14 mouse cellular contexts compared by ENCODE assay signal in genomic region chr15:80598750-80599149, GRCm38 (mm10). TPM values are rescaled to one million over a fixed set of nuclear protein-coding genes. Genes with fewer than 3 reads are reported as not detected.
DNase-seq lines count a peak whose midpoint lies in the region; ATAC-seq and TF ChIP-seq lines count a peak whose summit lies in the region.
"Had no signal": no experiment of that assay in that cellular context is flagged by ENCODE, and none has a peak within 500 bp of the region (broad histone marks: within the 10 kb centered on the region; RNA-seq: fewer than 3 reads in every experiment).

No protein-coding gene starts in this region.

- TF ChIP-seq POLR2A in kidney, adult 2 months (IDR thresholded peaks at IDR 0.05; ENCODE audit: low read depth, low read length): no peak
- TF ChIP-seq POLR2A in spleen, adult 2 months (IDR thresholded peaks at IDR 0.05; ENCODE audit: low read depth, low read length): no peak

- no peaks in the 10 kb centered on the region for H3K9me3 ChIP-seq in embryonic facial prominence, embryonic 12.5 days
- H3K9me3 ChIP-seq in embryonic facial prominence, embryonic 10.5 days: no peaks in the 10 kb centered on the region
- H3K9me3 ChIP-seq: hindbrain, embryonic 10.5 days had no signal

- no peak overlapping the region for H3K4me3 ChIP-seq in embryonic facial prominence, embryonic 12.5 days
- no peak overlapping the region for H3K4me3 ChIP-seq in embryonic facial prominence, embryonic 10.5 days
- H3K4me3 ChIP-seq in kidney, adult 2 months (ENCODE audit: insufficient read depth, low read depth, low read length): no peak overlapping the region
- H3K4me3 ChIP-seq in spleen, adult 2 months (ENCODE audit: extremely low read depth, insufficient read depth, insufficient read length): no peak overlapping the region
- H3K4me3 ChIP-seq: hindbrain, embryonic 10.5 days had no signal

- H3K27ac ChIP-seq in embryonic facial prominence, embryonic 12.5 days: 0 out of 2 replicates have a peak overlapping the region, but pooled peaks have one; percentile 6
- H3K27ac ChIP-seq in embryonic facial prominence, embryonic 10.5 days (replicated peaks): no peak overlapping the region
- H3K27ac ChIP-seq in kidney, adult 2 months (ENCODE audit: insufficient read depth, low read depth, low read length): no peak overlapping the region
- 0 out of 2 replicates have a peak overlapping the region, but pooled peaks have one; percentile 34 for H3K27ac ChIP-seq in spleen, adult 2 months (ENCODE audit: insufficient read depth, low read length)
- H3K27ac ChIP-seq: hindbrain, embryonic 10.5 days had no signal

- 77% methylated on average over 12 of the region's 12 CpGs for WGBS in embryonic facial prominence, embryonic 12.5 days
- 80% methylated on average over 12 of the region's 12 CpGs for WGBS in embryonic facial prominence, embryonic 10.5 days
- 31% methylated on average over 12 of the region's 12 CpGs for WGBS in kidney, adult 2 months
- WGBS in spleen, adult 2 months: 66% methylated on average over 12 of the region's 12 CpGs

- H3K4me1 ChIP-seq in embryonic facial prominence, embryonic 12.5 days: peaks cover 5% of the 10 kb centered on the region
- peaks cover 42% of the 10 kb centered on the region for H3K4me1 ChIP-seq in embryonic facial prominence, embryonic 10.5 days
- H3K4me1 ChIP-seq in kidney, adult 2 months (ENCODE audit: control insufficient read depth, insufficient read depth, low read length): no peaks in the 10 kb centered on the region
- peaks cover 30% of the 10 kb centered on the region; the same call in 1 of the 2 replicates for H3K4me1 ChIP-seq in spleen, adult 2 months (ENCODE audit: control insufficient read depth, insufficient read depth, insufficient read length)

- no peak for TF ChIP-seq CTCF in kidney, adult 2 months (conservative IDR thresholded peaks at IDR 0.05; ENCODE audit: insufficient read depth, insufficient read length, low read depth, low read length)
- no peak for TF ChIP-seq CTCF in spleen, adult 2 months (IDR thresholded peaks at IDR 0.05; ENCODE audit: extremely low read depth, insufficient read depth, insufficient read length, insufficient replicate concordance)

- no peak overlapping the region for H3K4me2 ChIP-seq in embryonic facial prominence, embryonic 12.5 days (replicated peaks)
- H3K4me2 ChIP-seq: midbrain, embryonic 11.5 days had no signal

- ATAC-seq in embryonic facial prominence, embryonic 12.5 days (ENCODE audit: insufficient number of reproducible peaks, insufficient read depth, low FRiP score, low TSS enrichment): no peak
- ATAC-seq in CD4-positive, CD25-positive, alpha-beta regulatory T cell, adult 4 months: no peak
- ATAC-seq: forebrain, embryonic 14.5 days had no signal

- no peaks in the 10 kb centered on the region; the same call in 1 of the 2 replicates for H3K27me3 ChIP-seq in embryonic facial prominence, embryonic 12.5 days
- H3K27me3 ChIP-seq in embryonic facial prominence, embryonic 10.5 days (replicated peaks; ENCODE audit: low read depth, poor library complexity, severe bottlenecking): 0 out of 2 replicates have a peak, but pooled peaks cover 5% of the 10 kb centered on the region
- H3K27me3 ChIP-seq in kidney, adult 2 months (replicated peaks; ENCODE audit: control insufficient read depth, insufficient read depth, low read length): no peaks in the 10 kb centered on the region
- H3K27me3 ChIP-seq in spleen, adult 2 months (ENCODE audit: control insufficient read depth, insufficient read depth, low read length): no peaks in the 10 kb centered on the region

- no peak for DNase-seq in embryonic facial prominence, embryonic 10.5 days (ENCODE audit: low spot score)
- DNase-seq in kidney, adult 2 months: peak; percentile 3
- DNase-seq in kidney, postnatal 36 days: no peak
- DNase-seq in spleen, adult 2 months (ENCODE audit: low read depth in 1 of 2, low spot score in 2 of 2): no peak
- DNase-seq in spleen, postnatal 14 days (ENCODE audit: low spot score in 2 of 2): no peak
- DNase-seq in naive thymus-derived CD4-positive, alpha-beta T cell, adult 2 months (ENCODE audit: low read depth): peak; percentile 72
- DNase-seq: cerebellum, postnatal 36 days; layer of hippocampus, postnatal 36 days had no signal

- no peaks in the 10 kb centered on the region for H3K36me3 ChIP-seq in embryonic facial prominence, embryonic 12.5 days
- no peaks in the 10 kb centered on the region for H3K36me3 ChIP-seq in embryonic facial prominence, embryonic 10.5 days (replicated peaks)
- H3K36me3 ChIP-seq in kidney, adult 2 months (ENCODE audit: control insufficient read depth, insufficient read depth, low read length): no peaks in the 10 kb centered on the region
- H3K36me3 ChIP-seq in spleen, adult 2 months (ENCODE audit: control insufficient read depth, insufficient read depth, low read length): peaks cover 2% of the 10 kb centered on the region; the same call in 1 of the 2 replicates
- H3K36me3 ChIP-seq: hindbrain, embryonic 10.5 days had no signal

- H3K9ac ChIP-seq in embryonic facial prominence, embryonic 12.5 days: no peak overlapping the region

RNA-seq across cellular contexts. Expression of gene Grap2, which starts 26.4 kb away (rescaled TPM):
- 3.0 and 4.0 TPM in 2 replicates for polyA plus RNA-seq in embryonic facial prominence, embryonic 12.5 days (2016; fragmentation: Nextera tagmentation; extraction: Ambion mirVana)
- 0.72 and 1.0 TPM in 2 replicates for polyA plus RNA-seq in embryonic facial prominence, embryonic 10.5 days (2016; fragmentation: Nextera tagmentation; extraction: Ambion mirVana)
- 0.31 and 2.5 TPM in 2 replicates for polyA plus RNA-seq in kidney, adult 2 months (2012; rRNA removed)
- polyA plus RNA-seq in spleen, adult 2 months (2012; rRNA removed): 54.4 and 58.2 TPM in 2 replicates
- 10 to 100 TPM; 37.7 to 55.0 TPM for polyA plus RNA-seq in CD4-positive, CD25-positive, alpha-beta regulatory T cell, adult 4 months (2017; shearing (Covaris generic))

RNA-seq across cellular contexts. Expression of gene Enthd1, which starts 33.8 kb away (rescaled TPM):
- not detected in 2 replicates for polyA plus RNA-seq in embryonic facial prominence, embryonic 12.5 days (2016; fragmentation: Nextera tagmentation; extraction: Ambion mirVana)
- not detected in 2 replicates for polyA plus RNA-seq in embryonic facial prominence, embryonic 10.5 days (2016; fragmentation: Nextera tagmentation; extraction: Ambion mirVana)
- polyA plus RNA-seq in kidney, adult 2 months (2012; rRNA removed): not detected in 2 replicates
- 0.05 TPM in 2 replicates for polyA plus RNA-seq in spleen, adult 2 months (2012; rRNA removed)
- polyA plus RNA-seq in CD4-positive, CD25-positive, alpha-beta regulatory T cell, adult 4 months (2017; shearing (Covaris generic)): under 1 TPM in 1 of 2 experiments, not detected in 1; 0.24 TPM
- polyA plus RNA-seq: forebrain, embryonic 14.5 days; hindbrain, embryonic 10.5 days; lung, postnatal 0 days; midbrain, embryonic 11.5 days had no signal

Comparison
In these comparisons a context has a peak if more than half of its experiments do, and no peak if none do; other contexts are left out.
1. H3K27ac ChIP-seq: peak in embryonic facial prominence, embryonic 12.5 days (single experiment) and spleen, adult 2 months (single experiment); none in embryonic facial prominence, embryonic 10.5 days (single experiment) and kidney, adult 2 months (single experiment).
2. DNase-seq: peak in kidney, adult 2 months (single experiment) and naive thymus-derived CD4-positive, alpha-beta T cell, adult 2 months (single experiment); none in embryonic facial prominence, embryonic 10.5 days (single experiment), kidney, postnatal 36 days (0 of 2), spleen, adult 2 months (0 of 2) and spleen, postnatal 14 days (0 of 2).